Mouse (Mus musculus): ENCODE results near the gene Rwdd1. TPM values are rescaled to one million over a fixed set of nuclear protein-coding genes. Genes with fewer than 3 reads are reported as not detected.
"Not testable (repeated sequence)": the region's sequence is repeated elsewhere in the genome, so short reads cannot be mapped to it uniquely, and the experiment has no call there.

Gene Rwdd1
- total RNA-seq (2014; fragmentation: Nextera tagmentation) (137 and 169 TPM in 2 replicates), total RNA-seq (2017) (183 and 186 TPM in 2 replicates)

DNA sequence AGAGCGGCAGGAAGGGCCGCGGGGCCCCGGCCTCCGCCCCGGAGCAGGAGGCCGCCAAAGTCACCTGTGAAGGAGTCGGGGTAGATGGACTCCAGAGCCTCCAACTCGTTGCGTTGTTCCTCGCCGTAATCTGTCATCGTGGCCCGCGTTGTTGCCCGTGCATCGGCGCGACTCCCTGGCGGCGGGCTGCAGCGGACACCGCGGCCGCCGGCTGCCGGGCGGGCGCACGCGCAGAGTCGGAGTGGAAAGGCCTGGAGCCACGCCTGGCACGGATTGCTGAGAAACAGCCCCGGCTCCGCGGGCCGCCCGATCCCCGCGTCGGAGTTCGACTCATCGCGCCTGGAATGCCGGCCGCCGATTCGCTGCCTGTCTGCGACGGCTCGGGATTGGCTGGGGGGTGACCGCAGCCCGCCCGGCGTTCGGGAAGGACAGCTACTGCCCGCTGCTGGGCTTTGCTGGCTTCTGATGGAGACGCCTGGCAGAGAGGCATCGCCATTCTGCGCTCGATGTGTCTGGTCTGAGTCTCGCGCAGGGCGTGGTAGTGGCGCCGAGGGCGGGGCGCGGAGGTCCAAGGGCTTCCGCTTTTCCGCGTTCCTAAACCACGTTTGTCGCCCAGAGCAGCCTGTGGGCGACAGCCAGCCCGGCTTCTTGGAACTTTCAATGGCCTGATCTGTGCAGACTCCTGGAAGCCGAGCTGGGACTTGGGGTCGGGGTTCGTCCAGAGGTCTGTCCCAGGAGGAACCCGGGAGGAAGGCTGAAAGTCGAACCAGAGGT lies at the start of gene Rwdd1:
Gene Rwdd1, minus strand, starts transcription at position 323 of the 774 bp plus-strand sequence.
- peak; percentile 98 for ATAC-seq (replicated peaks; ENCODE audit: low FRiP score, low TSS enrichment, poor library complexity, severe bottlenecking)

DNA sequence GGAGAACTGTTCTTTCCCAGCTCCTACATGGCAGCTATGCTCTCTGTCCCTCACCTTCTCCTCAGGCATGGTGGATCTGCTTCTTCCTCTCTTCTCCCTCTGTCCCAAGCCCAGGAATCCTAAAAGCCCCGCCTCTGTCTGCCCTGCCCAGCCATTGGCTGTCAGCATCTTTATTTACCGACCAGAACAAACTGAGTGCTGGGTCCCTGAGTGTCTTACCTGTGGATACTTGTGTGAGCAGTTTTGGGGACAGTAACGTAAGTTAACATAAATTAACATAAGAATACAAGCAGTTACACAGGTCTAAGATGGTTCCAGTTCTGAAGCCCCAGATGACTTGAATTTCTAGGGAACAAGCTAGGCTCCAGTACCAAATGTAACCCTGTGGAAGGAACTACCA lies 47.2 kb upstream of the Rwdd1 start:
- ATAC-seq (replicated peaks; ENCODE audit: low FRiP score, low TSS enrichment, poor library complexity, severe bottlenecking), result no peak

DNA sequence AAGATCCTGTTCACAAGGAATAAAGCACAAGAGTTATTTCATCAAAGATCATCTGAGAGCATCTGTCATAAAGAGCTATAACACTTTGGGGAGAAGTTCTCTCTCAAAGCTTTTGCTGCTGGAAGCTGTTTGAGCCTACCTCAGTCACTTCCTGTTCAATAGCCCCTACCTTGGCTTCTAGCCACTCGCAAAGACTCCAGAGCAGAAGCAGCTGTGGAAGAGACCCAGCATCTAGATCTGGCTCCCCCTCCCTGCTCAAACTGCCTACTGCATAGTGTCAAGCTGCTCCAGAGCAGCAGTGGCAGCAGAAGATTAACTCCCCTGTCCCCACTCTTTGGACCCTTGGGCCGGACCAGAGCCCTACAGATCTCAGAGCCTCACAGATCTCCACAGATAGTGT lies 34.6 kb upstream of the Rwdd1 start:
- ATAC-seq (replicated peaks; ENCODE audit: low FRiP score, low TSS enrichment, poor library complexity, severe bottlenecking), result no peak

DNA sequence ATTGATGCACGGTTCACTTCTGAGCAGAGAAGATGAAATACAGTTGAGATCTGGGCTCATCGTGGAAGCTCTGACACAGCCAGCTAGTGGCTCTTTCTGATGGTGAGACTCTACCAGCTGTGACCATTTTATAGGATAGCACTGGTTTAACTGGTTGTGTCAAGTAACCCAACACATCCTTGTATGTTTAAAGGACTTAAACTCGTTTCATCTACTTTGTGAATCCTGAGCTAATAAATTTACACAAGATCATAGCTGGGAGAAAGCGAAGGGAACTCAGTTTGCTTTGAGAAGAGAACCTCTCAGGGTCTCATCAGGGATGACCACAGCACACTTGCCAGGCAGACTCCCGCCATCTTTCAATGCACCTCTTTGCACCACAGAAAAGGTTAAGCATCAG lies 24.8 kb upstream of the Rwdd1 start, which contains the start of gene Calhm4:
Gene Calhm4, minus strand, starts transcription at position 101 of the 400 bp plus-strand sequence.
- ATAC-seq (replicated peaks; ENCODE audit: low FRiP score, low TSS enrichment, poor library complexity, severe bottlenecking), result no peak

DNA sequence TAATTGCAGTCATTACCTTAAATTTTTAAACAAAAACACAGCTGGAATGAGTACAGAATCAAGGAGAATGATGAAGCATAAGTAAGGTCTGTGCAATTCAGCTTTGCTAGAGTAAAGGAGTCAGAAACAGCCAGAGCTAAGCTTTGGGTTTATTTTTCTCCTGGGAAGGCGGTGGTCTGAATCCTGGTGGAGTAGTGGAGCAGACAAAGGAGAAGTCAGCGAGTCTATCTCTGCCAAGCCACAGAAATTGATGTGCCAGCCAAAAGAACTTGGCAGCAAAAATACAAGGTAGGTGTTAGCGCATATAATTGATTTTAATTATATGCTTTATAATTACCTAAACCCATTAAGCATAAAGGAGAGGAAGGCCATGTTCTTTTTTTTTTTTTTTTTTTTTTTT lies 18.0 kb upstream of the Rwdd1 start, which contains the start of gene Trappc3l:
Gene Trappc3l, plus strand, starts transcription at position 197 of the 400 bp plus-strand sequence.
- no peak for ATAC-seq (replicated peaks; ENCODE audit: low FRiP score, low TSS enrichment, poor library complexity, severe bottlenecking)

DNA sequence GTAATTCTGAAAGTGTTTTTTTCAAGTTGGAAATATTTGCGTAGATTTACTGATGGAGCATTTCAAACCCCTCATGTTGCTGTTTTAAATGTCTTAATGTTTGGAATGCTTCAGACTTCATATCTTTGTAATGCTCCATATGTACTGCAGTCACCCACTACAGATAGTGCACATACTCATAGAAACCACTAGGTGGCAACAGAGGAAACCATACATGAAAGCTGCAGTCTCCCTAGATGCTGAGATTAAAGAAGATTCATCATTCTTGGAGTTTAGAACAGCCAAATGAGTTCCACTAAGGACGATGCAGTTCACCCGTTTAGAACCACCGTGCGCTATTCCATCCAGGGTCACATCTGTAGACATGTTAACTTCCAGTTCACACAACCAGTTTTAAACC lies 17.2 kb upstream of the Rwdd1 start:
- peak; percentile 93 for ATAC-seq (replicated peaks; ENCODE audit: low FRiP score, low TSS enrichment, poor library complexity, severe bottlenecking)

DNA sequence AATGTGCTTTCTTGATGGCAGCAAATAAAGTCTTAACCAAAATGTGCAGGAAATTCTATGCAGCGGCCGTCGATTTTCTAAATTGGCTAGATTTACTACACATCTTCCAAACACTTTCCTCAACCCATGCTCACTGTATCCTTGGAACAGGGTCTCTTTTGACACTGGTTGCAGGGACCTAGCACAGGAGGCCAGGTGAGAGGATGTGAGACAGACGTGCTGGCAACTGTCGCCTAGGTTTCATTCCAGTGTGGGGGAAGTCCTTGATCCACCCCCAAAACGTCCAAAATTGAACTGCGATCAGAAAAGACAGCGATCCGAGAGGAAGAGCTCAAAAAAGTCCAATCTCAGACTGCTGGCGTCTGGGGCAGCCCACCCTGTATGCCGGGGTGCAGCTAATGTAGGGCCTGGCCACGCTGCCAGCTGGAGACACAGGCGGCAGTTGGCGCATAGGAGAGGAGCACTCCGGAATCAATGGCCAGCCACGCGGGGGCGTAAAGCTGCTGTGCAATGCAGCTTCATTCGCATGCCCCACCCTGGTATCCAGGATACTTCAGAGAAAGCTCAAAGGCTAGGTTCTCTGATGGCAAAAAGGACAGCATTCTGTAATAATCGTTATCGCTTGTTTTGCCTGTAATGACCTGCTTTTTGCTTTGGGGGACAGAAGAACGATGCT lies 14.3 kb upstream of the Rwdd1 start:
- peak; percentile 99 for ATAC-seq (replicated peaks; ENCODE audit: low FRiP score, low TSS enrichment, poor library complexity, severe bottlenecking)

DNA sequence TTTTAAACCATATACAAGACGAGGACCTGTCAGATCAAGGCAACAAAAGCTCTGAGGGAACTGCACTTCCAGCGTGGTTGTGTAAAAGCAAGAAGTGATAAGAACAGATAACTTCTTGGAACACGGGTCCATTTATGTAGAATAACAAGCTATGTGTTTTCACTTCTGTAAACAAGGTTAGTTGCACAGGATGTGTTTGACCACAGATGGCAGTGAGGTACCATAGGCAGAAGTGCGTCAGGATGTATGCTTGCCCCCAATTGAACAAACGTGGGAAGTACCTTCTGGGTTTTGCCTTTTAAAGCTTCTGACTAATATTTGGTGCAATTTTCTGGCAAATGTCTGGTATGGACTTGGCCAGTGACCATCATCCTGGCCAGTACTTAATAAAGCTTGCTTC lies 10.9 kb upstream of the Rwdd1 start:
- ATAC-seq (replicated peaks; ENCODE audit: low FRiP score, low TSS enrichment, poor library complexity, severe bottlenecking), result no peak

DNA sequence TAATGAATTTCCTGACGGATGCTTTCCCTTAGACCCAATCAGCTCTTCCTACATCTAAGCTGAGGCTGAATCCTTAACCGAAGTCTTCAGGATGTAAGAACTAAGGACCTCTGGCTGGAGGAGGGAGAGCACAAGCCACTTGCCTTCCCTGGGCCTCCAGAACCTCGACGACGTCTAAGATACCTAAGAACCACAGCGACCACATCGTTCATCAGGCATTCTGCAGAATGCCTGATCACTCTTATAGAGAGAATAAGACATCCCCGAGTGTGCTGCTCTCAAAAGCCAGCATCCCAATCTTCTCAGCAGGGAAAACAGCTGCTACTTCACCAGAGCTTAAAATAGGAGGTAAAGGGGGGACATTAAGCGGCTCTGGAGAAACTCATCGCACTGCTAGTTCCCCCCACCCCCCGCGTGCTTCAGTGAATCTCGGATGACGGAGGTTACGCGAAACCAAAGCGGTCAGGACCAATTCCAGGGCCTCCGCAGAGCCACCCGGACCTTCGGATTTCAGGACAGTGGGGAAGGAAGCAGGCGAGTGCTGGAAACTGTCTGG lies 600 bp downstream of the Rwdd1 start:
- ATAC-seq (replicated peaks; ENCODE audit: low FRiP score, low TSS enrichment, poor library complexity, severe bottlenecking), result peak; percentile 40

DNA sequence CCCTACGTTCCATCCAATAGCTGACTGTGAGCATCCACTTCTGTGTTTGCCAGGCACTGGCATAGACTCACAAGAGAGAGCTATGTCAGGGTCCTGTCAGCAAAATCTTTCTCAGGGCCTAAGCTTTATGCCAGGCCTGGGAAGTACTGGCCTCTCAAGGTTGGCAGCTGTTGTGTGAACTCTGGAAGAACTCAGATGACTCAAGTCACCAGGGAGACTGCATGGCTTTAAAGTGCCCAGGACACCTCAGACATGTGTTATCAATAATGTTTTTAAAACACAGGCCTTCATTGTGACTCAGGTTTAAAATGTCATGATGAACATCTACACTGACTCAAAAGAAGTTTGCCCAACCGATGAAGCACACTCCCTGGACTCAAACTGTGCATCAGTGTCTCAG lies 6.2 kb downstream of the Rwdd1 start:
- no peak for ATAC-seq (replicated peaks; ENCODE audit: low FRiP score, low TSS enrichment, poor library complexity, severe bottlenecking)

DNA sequence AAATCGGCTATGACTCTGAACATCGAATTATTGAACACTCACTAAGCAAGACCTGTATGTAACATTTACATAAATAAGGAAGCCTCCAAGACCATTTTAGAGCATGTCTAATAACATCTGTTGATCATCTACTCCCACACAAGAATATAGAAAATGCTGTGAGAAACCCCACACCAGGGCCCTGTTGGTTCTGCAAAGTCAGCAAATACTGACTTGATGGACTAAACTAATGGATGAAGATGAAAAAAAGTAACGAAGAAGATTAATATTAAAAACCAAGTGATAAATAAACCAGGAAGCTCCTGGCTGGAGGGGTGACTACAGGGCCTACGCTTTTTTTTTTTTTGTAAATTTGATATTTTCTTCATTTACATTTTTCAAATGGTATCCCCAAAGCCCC lies 6.8 kb downstream of the Rwdd1 start:
- ATAC-seq (replicated peaks; ENCODE audit: low FRiP score, low TSS enrichment, poor library complexity, severe bottlenecking), result no peak

DNA sequence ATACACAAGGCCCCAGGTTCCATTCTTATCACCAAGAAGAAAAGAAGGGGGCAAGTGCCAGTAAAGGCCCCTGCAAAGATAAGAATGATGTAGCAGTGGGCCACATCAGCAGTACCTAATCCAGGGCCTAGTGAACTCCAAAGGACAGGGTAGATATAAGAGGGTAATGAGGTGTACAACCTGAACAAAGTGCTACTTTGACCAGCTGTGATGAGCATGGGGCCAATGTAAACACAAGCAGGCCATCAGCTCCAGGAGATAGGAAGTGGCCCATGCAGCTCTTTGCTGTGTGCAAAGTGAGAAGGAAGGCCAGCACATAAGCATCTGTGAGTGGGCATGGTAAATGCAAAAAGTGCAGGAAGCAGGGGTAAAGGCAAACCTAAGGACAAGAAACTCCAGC lies 21.0 kb downstream of the Rwdd1 start:
- ATAC-seq (replicated peaks; ENCODE audit: low FRiP score, low TSS enrichment, poor library complexity, severe bottlenecking), result no peak

DNA sequence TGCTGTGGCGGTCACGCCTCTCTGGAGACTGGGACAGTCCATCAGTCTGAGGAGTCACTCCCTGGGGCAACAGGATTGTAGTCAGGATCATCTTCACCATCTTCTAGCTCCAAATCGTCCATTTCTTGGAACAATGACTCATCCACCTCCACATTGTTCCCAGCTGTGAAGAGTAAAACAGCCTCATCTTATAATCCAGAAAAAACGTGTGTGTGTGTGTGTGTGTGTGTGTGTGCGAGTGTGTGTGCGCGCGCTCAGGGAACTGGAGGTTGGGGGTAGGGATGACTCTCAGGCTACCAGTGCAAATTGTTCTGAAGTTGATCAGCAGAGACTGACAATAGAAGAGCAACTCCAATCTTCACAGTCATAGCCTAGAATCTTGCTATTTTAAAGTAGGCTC lies 22.7 kb downstream of the Rwdd1 start:
- ATAC-seq (replicated peaks; ENCODE audit: low FRiP score, low TSS enrichment, poor library complexity, severe bottlenecking), result not testable (repeated sequence)

DNA sequence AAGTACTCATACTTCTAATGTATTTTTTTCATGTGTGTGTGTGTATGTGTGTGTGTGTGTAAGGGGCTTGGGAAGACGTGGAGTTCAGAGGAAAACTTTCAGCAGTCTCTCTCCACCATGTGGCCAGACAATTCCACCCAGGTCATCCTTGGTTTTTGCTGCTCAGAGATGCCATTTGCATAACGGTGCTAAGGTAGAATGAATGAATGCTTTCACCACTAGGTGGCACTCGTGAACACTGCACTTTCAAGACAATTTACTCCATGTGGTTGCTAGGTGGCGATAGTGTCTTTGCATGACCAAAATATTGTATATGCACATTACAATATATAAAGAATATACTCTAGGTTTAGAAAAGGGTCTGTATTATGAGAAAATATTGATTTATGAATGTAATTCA lies 32.7 kb downstream of the Rwdd1 start:
- ATAC-seq (replicated peaks; ENCODE audit: low FRiP score, low TSS enrichment, poor library complexity, severe bottlenecking), result peak; percentile 99

DNA sequence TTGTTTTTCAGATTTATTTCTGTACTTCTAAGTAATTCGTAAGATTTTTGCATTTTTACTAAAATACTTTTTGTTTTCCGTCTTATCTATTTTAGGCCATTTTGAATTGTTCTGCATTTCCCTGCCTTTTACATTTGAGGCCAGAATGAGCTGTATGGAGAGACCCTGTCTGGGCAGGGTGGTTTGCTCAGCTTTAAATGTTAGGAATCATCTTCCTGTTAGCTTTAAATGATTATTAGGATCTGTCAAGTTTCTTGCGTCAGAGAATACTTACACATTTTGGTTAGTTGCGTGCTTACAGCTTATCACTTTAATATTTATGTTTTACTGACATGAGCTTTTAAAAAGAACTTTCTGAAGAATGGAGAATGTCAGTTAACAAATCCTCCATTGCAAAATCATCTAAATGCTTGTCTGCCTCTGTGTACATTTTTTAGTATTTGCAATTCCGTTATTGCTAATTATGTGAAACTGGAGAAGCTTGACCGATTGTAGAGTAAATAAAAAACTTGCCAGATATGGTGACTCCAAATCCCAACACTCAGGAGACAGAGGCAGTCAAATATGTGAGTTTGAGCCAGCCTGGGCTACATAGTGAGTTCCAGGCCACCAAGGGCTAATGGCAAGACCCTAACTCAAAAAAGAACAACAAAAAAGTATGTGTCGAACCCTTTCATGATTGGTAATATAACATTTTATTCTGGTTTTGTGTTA lies 44.5 kb downstream of the Rwdd1 start:
- ATAC-seq (replicated peaks; ENCODE audit: low FRiP score, low TSS enrichment, poor library complexity, severe bottlenecking), result no peak

DNA sequence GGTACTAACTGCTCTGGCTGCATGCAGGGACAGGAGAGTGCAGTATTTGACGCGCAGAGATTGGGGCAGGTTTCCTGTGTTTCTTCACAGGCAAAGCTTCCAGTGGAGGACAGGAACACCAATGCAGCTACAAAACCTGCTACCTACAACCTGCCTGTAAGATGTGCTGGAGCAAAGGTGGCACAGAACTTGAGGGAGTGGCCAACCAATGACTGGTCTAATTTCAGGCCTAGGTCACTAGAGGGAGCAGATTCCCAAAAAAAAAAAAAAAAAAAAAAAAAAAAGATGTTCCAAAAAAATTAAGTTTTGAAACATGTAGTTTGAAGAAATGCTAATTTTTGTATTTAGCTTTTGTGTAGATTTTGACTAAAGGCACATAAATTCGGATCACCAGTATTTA lies 66.9 kb downstream of the Rwdd1 start:
- no peak for ATAC-seq (replicated peaks; ENCODE audit: low FRiP score, low TSS enrichment, poor library complexity, severe bottlenecking)

DNA sequence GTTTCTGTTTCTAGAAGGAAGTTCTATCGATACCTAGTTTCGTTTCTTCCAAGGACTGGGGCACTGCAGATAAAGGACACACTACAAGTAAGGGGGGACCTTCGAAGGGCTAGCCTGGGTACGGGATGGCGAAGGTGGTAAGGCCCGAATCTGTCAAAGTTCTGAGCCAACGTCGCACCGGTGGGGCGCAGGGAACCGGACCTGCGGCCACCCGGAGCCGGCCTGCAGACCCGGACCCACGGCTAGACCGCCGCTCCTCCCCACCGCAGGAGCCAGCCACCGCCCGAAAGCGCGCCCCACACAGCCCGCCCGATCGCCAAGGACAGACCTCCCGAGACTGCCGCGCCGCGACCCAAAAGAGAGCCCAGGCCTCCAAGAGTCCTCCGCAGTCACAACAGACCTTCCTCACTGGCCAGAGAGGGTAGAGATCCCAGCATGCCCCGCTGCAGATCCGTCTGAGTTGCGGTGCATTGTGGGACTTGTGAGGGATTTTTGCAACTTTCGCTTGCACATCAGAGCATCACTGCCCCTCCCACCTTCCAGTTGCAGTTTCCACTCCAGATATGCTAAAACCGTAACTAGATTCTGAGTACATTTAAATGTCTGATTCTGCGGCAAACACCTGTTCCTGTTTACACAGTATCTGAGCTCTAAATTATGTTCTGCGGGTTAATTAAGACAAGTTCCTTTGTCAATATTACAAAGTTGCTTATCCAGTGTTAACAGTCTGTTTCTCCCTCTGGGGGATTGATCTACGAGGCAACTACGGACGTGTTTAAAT lies 68.4 kb downstream of the Rwdd1 start, which contains the start of gene Zup1:
Gene Zup1, minus strand, starts transcription at position 467 of the 781 bp plus-strand sequence.
- ATAC-seq (replicated peaks; ENCODE audit: low FRiP score, low TSS enrichment, poor library complexity, severe bottlenecking), result peak; percentile 99
